Mouse (Mus musculus) layer of hippocampus, adult 2 months (tissue): ENCODE measurements around the gene Dock6. TPM values are rescaled to one million over a fixed set of nuclear protein-coding genes. Genes with fewer than 3 reads are reported as not detected.
"Not testable (repeated sequence)": the region's sequence is repeated elsewhere in the genome, so short reads cannot be mapped to it uniquely, and the experiment has no call there.

Experiments used
- DNase-seq, 2 experiments: peaks; one replicate each; pipeline ENCODE4 v3.0.0; 2022; ENCODE audit warnings: low spot score in 2 of 2
- H3K27ac ChIP-seq: fragments of 200-600 bp; 2 replicates; pipeline ENCODE4 v1.8.1; 2022
- H3K4me3 ChIP-seq: fragments of 200-600 bp; 2 replicates; pipeline ENCODE4 v1.8.1; 2022; ENCODE audit warnings: mild to moderate bottlenecking
- CTCF ChIP-seq: fragments of 200-600 bp; conservative IDR thresholded peaks from 2 replicates; pipeline ENCODE4 v1.8.1; 2022; ENCODE audit warnings: antibody characterized with exemption, mild to moderate bottlenecking, moderate library complexity
- long read RNA-seq, 2 experiments: library from polyadenylated mRNA; stranded (forward); transcript quantifications; one replicate each; pipeline ENCODE4 v2.0.0; 2021; ENCODE audit warnings: borderline mapping rate in 2 of 2
- total RNA-seq, 2 experiments: library from RNA; stranded (reverse); gene quantifications; 2 replicates each; pipeline ENCODE4 v1.2.3; 2021

The Dock6 gene
- total RNA-seq = 10 to 100 TPM; 12.2 to 13.6 TPM
- long read RNA-seq, experiment 1, partial matches to known transcripts = 1 of 2 reads
- long read RNA-seq, experiment 1, other reads (novel, unspliced or antisense) = 1 of 2 reads
- long read RNA-seq, experiment 2, partial matches to known transcripts = 1 of 3 reads
- long read RNA-seq, experiment 2, other reads (novel, unspliced or antisense) = 2 of 3 reads

- Histone ChIP-seq H3K27ac (peak within 1 kb of the TSS; percentile 83), H3K4me3 (peak within 1 kb of the TSS; percentile 59)
- no peak for TF ChIP-seq CTCF
- DNase-seq = peak; percentile 65 to 75
Observed at GRCm38 (mm10) chr9:21852128-21853091, at the start of gene Dock6. Dock6 (minus strand) TSS chr9:21852635.

GRCm38 (mm10) chr9:21901223-21901820 lies 48.9 kb upstream of the Dock6 start:
- Histone ChIP-seq H3K4me3 (peak overlapping the region; percentile 51), H3K27ac (peak overlapping the region; percentile 83)
- peak; percentile 74 to 84 for DNase-seq
- peak; percentile 75 for TF ChIP-seq CTCF

- TF ChIP-seq CTCF = 0 out of 2 replicates have a peak, but pooled peaks have one; percentile 11
- DNase-seq = no peak
- Histone ChIP-seq H3K4me3 (no peak overlapping the region), H3K27ac (no peak overlapping the region)
Observed at GRCm38 (mm10) chr9:21889229-21889628, 36.8 kb upstream of the Dock6 start.

- H3K4me3 ChIP-seq = no peak overlapping the region
- no peak overlapping the region for H3K27ac ChIP-seq
- peak; percentile 57 for TF ChIP-seq CTCF
- DNase-seq = peak in 1 of 2 experiments; percentile 6
Observed at GRCm38 (mm10) chr9:21876601-21877000, 24.2 kb upstream of the Dock6 start.

- Histone ChIP-seq H3K27ac (no peak overlapping the region), H3K4me3 (no peak overlapping the region)
- DNase-seq = no peak
- TF ChIP-seq CTCF = no peak
Observed at GRCm38 (mm10) chr9:21872204-21872603, 19.8 kb upstream of the Dock6 start.

- no peak overlapping the region for H3K27ac ChIP-seq
- no peak overlapping the region; the same call in 1 of the 2 replicates for H3K4me3 ChIP-seq
- peak; percentile 29 to 56 for DNase-seq
- TF ChIP-seq CTCF = peak; percentile 94
Observed at GRCm38 (mm10) chr9:21870879-21871524, 18.6 kb upstream of the Dock6 start.

GRCm38 (mm10) chr9:21869290-21869689 lies 16.9 kb upstream of the Dock6 start:
- TF ChIP-seq CTCF = peak; percentile 65
- H3K27ac ChIP-seq, H3K4me3 ChIP-seq: not testable (repeated sequence)
- peak; percentile 36 to 44 for DNase-seq

- DNase-seq = no peak
- H3K27ac ChIP-seq = no peak overlapping the region
- no peak for TF ChIP-seq CTCF
- no peak overlapping the region for H3K4me3 ChIP-seq
Observed at GRCm38 (mm10) chr9:21867726-21868125, 15.3 kb upstream of the Dock6 start.

GRCm38 (mm10) chr9:21866641-21867040 lies 14.2 kb upstream of the Dock6 start:
- Histone ChIP-seq H3K27ac (peak overlapping the region; percentile 61; the same call in 1 of the 2 replicates), H3K4me3 (no peak overlapping the region)
- DNase-seq = no peak
- no peak for TF ChIP-seq CTCF

- peak overlapping the region; percentile 61; the same call in 1 of the 2 replicates for H3K27ac ChIP-seq
- DNase-seq = no peak
- no peak for TF ChIP-seq CTCF
- H3K4me3 ChIP-seq = no peak overlapping the region
Observed at GRCm38 (mm10) chr9:21865673-21866398, 13.4 kb upstream of the Dock6 start.

- no peak overlapping the region for H3K4me3 ChIP-seq
- peak in 1 of 2 experiments; percentile 5 for DNase-seq
- no peak for TF ChIP-seq CTCF
- H3K27ac ChIP-seq = no peak overlapping the region
Observed at GRCm38 (mm10) chr9:21862181-21862580, 9.7 kb upstream of the Dock6 start.

- H3K27ac ChIP-seq, H3K4me3 ChIP-seq, DNase-seq: not testable (repeated sequence)
Observed at GRCm38 (mm10) chr9:21860349-21860748, 7.9 kb upstream of the Dock6 start.
